Mouse (Mus musculus) myocyte (in vitro differentiated cells): Measurements from ENCODE around the gene Phf10. TPM values are rescaled to one million over a fixed set of nuclear protein-coding genes. Genes with fewer than 3 reads are reported as not detected.
"Not testable (repeated sequence)": the region's sequence is repeated elsewhere in the genome, so short reads cannot be mapped to it uniquely, and the experiment has no call there.

Source experiments
- H3K27me3 ChIP-seq: one replicate; pipeline ENCODE4 v1.6.1; 2011; ENCODE audit not compliant: control insufficient read depth, insufficient read depth, insufficient read length
- H3K36me3 ChIP-seq: one replicate; pipeline ENCODE4 v1.6.1; 2011; ENCODE audit not compliant: control insufficient read depth, insufficient read depth
- H3K4me2 ChIP-seq: one replicate; pipeline ENCODE4 v1.6.1; 2011; ENCODE audit warnings: low read depth, control low read depth
- H3K4me3 ChIP-seq: one replicate; pipeline ENCODE4 v1.5.1; 2011; ENCODE audit warnings: mild to moderate bottlenecking, control low read depth, moderate library complexity
- H3K79me2 ChIP-seq: one replicate; pipeline ENCODE4 v1.6.1; 2011; ENCODE audit not compliant: control insufficient read depth, insufficient read depth
- H3ac ChIP-seq: one replicate; pipeline ENCODE4 v1.6.1; 2011; ENCODE audit not compliant: control insufficient read depth, insufficient read length
- CEBPB ChIP-seq: IDR thresholded peaks from 2 replicates; pipeline ENCODE4 v1.6.1; 2011; ENCODE audit warnings: mild to moderate bottlenecking, moderate library complexity; ENCODE audit not compliant: poor library complexity, insufficient read depth, severe bottlenecking
- E2F4 ChIP-seq: IDR thresholded peaks from one replicate; pipeline ENCODE4 v1.6.1; 2011; ENCODE audit warnings: mild to moderate bottlenecking, control low read depth, moderate library complexity; ENCODE audit not compliant: insufficient read depth
- MAX ChIP-seq: IDR thresholded peaks from one replicate; pipeline ENCODE4 v1.6.1; 2011; ENCODE audit warnings: low read depth, mild to moderate bottlenecking, control low read depth
- MYOD1 ChIP-seq, 3 experiments: IDR thresholded peaks; one replicate each; pipeline ENCODE4 v1.6.1; 2011; ENCODE audit warnings: control low read depth in 2 of 3, low read depth in 2 of 3, mild to moderate bottlenecking in 2 of 3, moderate library complexity in 1 of 3; ENCODE audit not compliant: insufficient read length in 2 of 3, control insufficient read depth in 1 of 3
- MYOG ChIP-seq, 3 experiments: IDR thresholded peaks; one replicate each; pipeline ENCODE4 v1.6.1; 2011; ENCODE audit warnings: control low read depth in 2 of 3, low read depth in 2 of 3, mild to moderate bottlenecking in 2 of 3; ENCODE audit not compliant: insufficient read length in 2 of 3, control insufficient read depth in 1 of 3, insufficient read depth in 1 of 3
- POLR2A ChIP-seq: IDR thresholded peaks from one replicate; pipeline ENCODE4 v1.6.1; 2011; ENCODE audit warnings: low read depth, mild to moderate bottlenecking, control low read depth, moderate library complexity; ENCODE audit not compliant: insufficient read length
- POLR2AphosphoS2 ChIP-seq: IDR thresholded peaks from one replicate; pipeline ENCODE4 v1.6.1; 2011; ENCODE audit warnings: low read depth, control low read depth; ENCODE audit not compliant: insufficient read length
- REST ChIP-seq: IDR thresholded peaks from one replicate; pipeline ENCODE4 v1.6.1; 2011; ENCODE audit warnings: mild to moderate bottlenecking, control low read depth, moderate library complexity; ENCODE audit not compliant: insufficient read depth, insufficient read length
- SRF ChIP-seq: IDR thresholded peaks from one replicate; pipeline ENCODE4 v1.6.1; 2011; ENCODE audit warnings: low read depth; ENCODE audit not compliant: control insufficient read depth, insufficient read length
- TCF12 ChIP-seq: IDR thresholded peaks from one replicate; pipeline ENCODE4 v1.6.1; 2011; ENCODE audit warnings: mild to moderate bottlenecking, control low read depth; ENCODE audit not compliant: poor library complexity, insufficient read depth, severe bottlenecking
- TCF3 ChIP-seq: IDR thresholded peaks from one replicate; pipeline ENCODE4 v1.6.1; 2011; ENCODE audit warnings: low read depth, control low read depth; ENCODE audit not compliant: insufficient read length
- USF1 ChIP-seq: IDR thresholded peaks from one replicate; pipeline ENCODE4 v1.6.1; 2011; ENCODE audit warnings: low read depth, mild to moderate bottlenecking, control low read depth, moderate library complexity
- polyA plus RNA-seq: library from polyadenylated mRNA; unstranded; fragments of >200 nt; fragmentation: generic; extraction: Trizol; gene quantifications from one replicate; pipeline ENCODE4 v1.2.1, GENCODE M21; 2012; ENCODE audit warnings: missing spikeins

Phf10 gene
- polyA plus RNA-seq, 1 experiment: 216 TPM

DNA sequence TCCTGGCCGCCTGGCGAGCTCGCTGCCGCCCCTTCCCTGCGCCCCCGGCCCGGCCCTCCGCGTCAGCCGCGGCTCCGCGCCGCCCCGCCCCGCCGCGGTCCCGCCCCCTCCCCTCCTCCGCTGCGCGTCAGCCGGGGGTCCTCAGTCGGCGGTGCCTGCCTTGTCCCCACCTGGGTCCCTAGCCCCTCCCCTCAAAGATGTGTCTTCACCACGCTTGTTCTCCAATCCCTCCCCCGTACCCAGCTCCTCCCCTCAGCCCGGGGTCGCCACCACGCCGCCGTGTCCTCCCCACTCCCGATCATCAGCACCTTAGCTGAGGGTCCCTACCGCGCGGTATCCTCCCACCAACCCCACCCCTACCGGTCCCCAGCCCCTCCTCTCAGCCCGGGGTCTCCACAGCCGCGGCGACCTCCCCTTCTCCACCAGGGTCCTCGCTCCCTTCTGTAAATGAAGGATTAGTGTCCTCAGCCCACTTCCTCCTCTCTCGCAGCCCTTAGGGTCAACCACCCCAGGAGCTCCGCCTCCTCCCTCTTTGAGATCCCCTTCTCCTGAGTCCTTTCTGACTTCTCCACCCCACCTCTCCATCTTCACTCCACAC, 583 bp upstream of the Phf10 start:
- Histone ChIP-seq H3ac (peak overlapping the region; percentile 100), H3K36me3 (peaks cover 22% of the 10 kb centered on the region), H3K79me2 (peaks cover 39% of the 10 kb centered on the region)
- H3K4me2 ChIP-seq, H3K27me3 ChIP-seq, H3K4me3 ChIP-seq: not testable (repeated sequence)

- H3K27me3 ChIP-seq: no peaks in the 10 kb centered on the region
- TF ChIP-seq POLR2AphosphoS2 (no peak), E2F4 (no peak), TCF12 (no peak), USF1 (no peak), MYOD1 (IDR thresholded peaks at IDR 0.05; ENCODE audit: control insufficient read depth in 1 of 3, insufficient read length in 2 of 3, low read depth in 2 of 3) (no peak), MAX (no peak), MYOG (IDR thresholded peaks at IDR 0.05; ENCODE audit: control insufficient read depth in 1 of 3, insufficient read depth in 1 of 3, insufficient read length in 2 of 3, low read depth in 2 of 3) (no peak), CEBPB (no peak), SRF (no peak), TCF3 (no peak), REST (no peak), POLR2A (no peak)
These were observed 553 bp downstream of the Phf10 start for GRCm38 (mm10) chr17:14960520-14960919.

DNA sequence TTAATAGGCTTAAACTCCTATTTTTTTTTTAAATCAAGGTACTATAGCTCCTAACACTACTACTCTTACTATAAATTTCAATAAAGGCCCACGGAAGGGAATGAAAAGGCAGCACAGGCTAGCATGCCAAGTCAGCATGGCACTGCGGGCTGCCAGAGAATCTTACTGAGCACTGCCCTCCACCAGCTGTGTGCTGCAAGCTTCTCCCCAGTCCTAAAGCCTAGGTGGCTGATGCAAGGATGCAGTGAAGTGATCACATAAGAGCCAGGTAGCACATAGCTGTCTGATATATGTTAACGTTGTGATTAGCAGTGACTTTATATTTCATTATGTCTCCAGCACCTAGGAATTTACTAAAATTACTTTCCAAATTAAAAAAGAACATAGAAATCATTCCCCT, 1.1 kb downstream of the Phf10 start:
- peak overlapping the region; percentile 80 for H3K4me2 ChIP-seq
- TF ChIP-seq MAX (no peak), MYOD1 (IDR thresholded peaks at IDR 0.05; ENCODE audit: control insufficient read depth in 1 of 3, insufficient read length in 2 of 3, low read depth in 2 of 3) (peak in 1 of 3 experiments; percentile 57), TCF3 (no peak), POLR2A (peak; percentile 72), TCF12 (no peak), CEBPB (peak; percentile 76), E2F4 (no peak), POLR2AphosphoS2 (peak; percentile 78), MYOG (IDR thresholded peaks at IDR 0.05; ENCODE audit: control insufficient read depth in 1 of 3, insufficient read depth in 1 of 3, insufficient read length in 2 of 3, low read depth in 2 of 3) (peak; percentile 32 to 72 (median 35)), USF1 (no peak), REST (no peak), SRF (no peak)
- H3K27me3 ChIP-seq: no peaks in the 10 kb centered on the region
- peaks cover 37% of the 10 kb centered on the region for H3K36me3 ChIP-seq
- peak overlapping the region; percentile 61 for H3K4me3 ChIP-seq
- peaks cover 53% of the 10 kb centered on the region for H3K79me2 ChIP-seq
- H3ac ChIP-seq: peak overlapping the region; percentile 100

More at GRCm38 (mm10) chr17:14960520-14960919, 553 bp downstream of the Phf10 start:
- Histone ChIP-seq H3K36me3 (peaks cover 33% of the 10 kb centered on the region), H3K4me2 (peak overlapping the region; percentile 80), H3K4me3 (peak overlapping the region; percentile 61), H3K79me2 (peaks cover 50% of the 10 kb centered on the region), H3ac (peak overlapping the region; percentile 100)

- no peak for TF ChIP-seq POLR2A
- no peak for TF ChIP-seq TCF12
- no peak for TF ChIP-seq MYOD1 (IDR thresholded peaks at IDR 0.05; ENCODE audit: control insufficient read depth in 1 of 3, insufficient read length in 2 of 3, low read depth in 2 of 3)
- no peak for TF ChIP-seq CEBPB
- TF ChIP-seq MYOG (IDR thresholded peaks at IDR 0.05; ENCODE audit: control insufficient read depth in 1 of 3, insufficient read depth in 1 of 3, insufficient read length in 2 of 3, low read depth in 2 of 3): no peak
- TF ChIP-seq REST: no peak
- TF ChIP-seq MAX: no peak
- no peak for TF ChIP-seq POLR2AphosphoS2
- no peak for TF ChIP-seq TCF3
- Histone ChIP-seq H3K4me2 (peak overlapping the region; percentile 80), H3K4me3 (peak overlapping the region; percentile 61), H3K79me2 (peaks cover 64% of the 10 kb centered on the region), H3K36me3 (peaks cover 49% of the 10 kb centered on the region), H3K27me3 (no peaks in the 10 kb centered on the region), H3ac (no peak overlapping the region)
These were observed 2.3 kb downstream of the Phf10 start for GRCm38 (mm10) chr17:14958686-14959327.

- Histone ChIP-seq H3K4me2 (no peak overlapping the region), H3K27me3 (no peaks in the 10 kb centered on the region), H3K79me2 (peaks cover 51% of the 10 kb centered on the region), H3ac (no peak overlapping the region), H3K36me3 (peaks cover 91% of the 10 kb centered on the region), H3K4me3 (no peak overlapping the region)
- no peak for TF ChIP-seq MYOG (IDR thresholded peaks at IDR 0.05; ENCODE audit: control insufficient read depth in 1 of 3, insufficient read depth in 1 of 3, insufficient read length in 2 of 3, low read depth in 2 of 3)
- TF ChIP-seq USF1: no peak
- TF ChIP-seq CEBPB: no peak
- TF ChIP-seq SRF: no peak
- no peak for TF ChIP-seq MYOD1 (IDR thresholded peaks at IDR 0.05; ENCODE audit: control insufficient read depth in 1 of 3, insufficient read length in 2 of 3, low read depth in 2 of 3)
- TF ChIP-seq E2F4: no peak
- TF ChIP-seq TCF12: no peak
- TF ChIP-seq POLR2A: no peak
- TF ChIP-seq TCF3: no peak
- no peak for TF ChIP-seq POLR2AphosphoS2
- no peak for TF ChIP-seq MAX
- TF ChIP-seq REST: no peak
These were observed 7.6 kb downstream of the Phf10 start for GRCm38 (mm10) chr17:14953452-14953851.
